Mouse (Mus musculus): ENCODE results near the gene Srrm2. TPM values are rescaled to one million over a fixed set of nuclear protein-coding genes. Genes with fewer than 3 reads are reported as not detected.
A peak's percentile ranks its signal among the peaks of the same experiment; 100 is the strongest.

The Srrm2 gene
- polyA plus RNA-seq, 1 experiment from 2014 or later = 390 TPM

DNA sequence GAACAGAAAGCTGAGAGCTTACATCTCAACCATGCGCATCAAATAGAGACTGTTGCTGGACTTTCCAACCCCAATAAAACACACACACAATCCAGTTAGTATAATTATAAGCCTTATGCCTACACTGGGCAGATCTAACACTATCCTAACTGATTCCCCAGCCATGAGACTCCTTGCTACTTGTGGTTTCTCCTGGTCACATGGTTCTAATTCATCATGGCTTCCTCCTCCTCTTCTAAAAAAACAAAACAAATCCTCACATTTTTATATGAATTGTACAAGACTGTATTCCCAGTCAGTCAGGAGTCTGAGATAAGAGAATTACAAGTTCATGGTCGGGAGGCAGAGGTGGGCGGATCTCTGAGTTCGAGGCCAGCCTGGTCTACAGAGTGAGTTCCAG, 1.4 kb upstream of the Srrm2 start:
- Histone ChIP-seq H3K36me3 (ENCODE audit: control insufficient read depth, insufficient read depth, low read length) (no peaks in the 10 kb centered on the region), H3K4me1 (ENCODE audit: control insufficient read depth, insufficient read depth, low read length) (peaks cover 9% of the 10 kb centered on the region), H3K4me2 (no peak overlapping the region), H3K9ac (ENCODE audit: low read depth, low read length) (no peak overlapping the region), H3K9me3 (replicated peaks; ENCODE audit: control insufficient read depth, low read length) (no peaks in the 10 kb centered on the region), H3K4me3 (ENCODE audit: low read depth, low read length) (no peak overlapping the region), H3K27ac (ENCODE audit: low read depth, low read length) (no peak overlapping the region), H3K27me3 (ENCODE audit: control insufficient read depth, insufficient read depth, low read length) (no peaks in the 10 kb centered on the region)
- ATAC-seq (replicated peaks; ENCODE audit: insufficient number of reproducible peaks, low FRiP score, low TSS enrichment) = no peak
- WGBS (ENCODE audit: insufficient replicate concordance) = 79% methylated on average over 4 of the region's 4 CpGs

DNA sequence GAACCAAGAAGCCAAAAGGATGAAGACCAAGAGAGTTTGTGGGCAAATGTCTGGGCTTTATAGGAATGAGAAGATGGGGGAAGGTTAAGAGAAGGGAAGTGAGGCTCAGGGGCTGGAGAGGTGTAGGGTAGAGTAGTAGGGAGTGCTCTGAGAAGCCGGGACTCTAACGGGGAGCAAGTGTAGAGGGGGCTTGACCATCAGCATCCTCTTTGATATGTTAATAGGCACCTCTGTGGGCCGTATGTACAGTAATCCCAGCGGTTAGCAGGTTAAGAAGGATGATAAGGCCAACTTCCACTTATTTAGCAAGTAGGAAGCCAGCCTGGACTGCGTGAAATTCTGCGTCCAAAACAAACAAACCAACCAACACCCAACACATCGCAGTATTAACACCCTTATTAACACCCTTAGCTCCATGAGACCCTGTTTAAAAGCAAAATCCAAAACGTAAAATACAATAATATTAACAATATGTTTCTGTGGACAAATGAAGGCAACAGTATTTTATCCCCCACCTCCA, 523 bp upstream of the Srrm2 start:
- no peaks in the 10 kb centered on the region for H3K36me3 ChIP-seq (ENCODE audit: control insufficient read depth, insufficient read depth, low read length)
- peak overlapping the region; percentile 86 for H3K4me2 ChIP-seq
- H3K27me3 ChIP-seq (ENCODE audit: control insufficient read depth, insufficient read depth, low read length) = no peaks in the 10 kb centered on the region
- H3K4me1 ChIP-seq (ENCODE audit: control insufficient read depth, insufficient read depth, low read length) = peaks cover 9% of the 10 kb centered on the region
- peak overlapping the region; percentile 48 for H3K4me3 ChIP-seq (ENCODE audit: low read depth, low read length)
- peak overlapping the region; percentile 96 for H3K9ac ChIP-seq (ENCODE audit: low read depth, low read length)
- H3K27ac ChIP-seq (ENCODE audit: low read depth, low read length) = peak overlapping the region; percentile 89; the same call in 1 of the 2 replicates
- no peaks in the 10 kb centered on the region for H3K9me3 ChIP-seq (replicated peaks; ENCODE audit: control insufficient read depth, low read length)
- 13% methylated on average over 8 of the region's 8 CpGs for WGBS (ENCODE audit: insufficient replicate concordance)
- no peak for ATAC-seq (replicated peaks; ENCODE audit: insufficient number of reproducible peaks, low FRiP score, low TSS enrichment)

DNA sequence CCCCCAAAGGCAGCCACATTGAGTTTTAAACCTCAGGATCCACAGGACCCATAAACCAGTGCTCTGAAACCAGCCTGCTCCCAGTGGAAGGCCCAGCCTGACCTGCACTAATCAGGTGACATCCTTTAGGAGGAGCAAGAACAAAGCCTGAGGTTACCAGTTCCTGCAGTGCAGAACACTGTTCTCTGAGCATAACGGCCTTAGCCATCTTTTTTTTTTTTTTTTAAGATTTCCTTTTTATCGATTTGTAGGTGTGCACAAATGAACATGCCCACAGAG, 686 bp downstream of the Srrm2 start:
- H3K4me3 ChIP-seq (ENCODE audit: low read depth, low read length) = peak overlapping the region; percentile 48
- H3K27ac ChIP-seq (ENCODE audit: low read depth, low read length) = peak overlapping the region; percentile 89; the same call in 1 of the 2 replicates
- no peaks in the 10 kb centered on the region for H3K27me3 ChIP-seq (ENCODE audit: control insufficient read depth, insufficient read depth, low read length)
- H3K4me1 ChIP-seq (ENCODE audit: control insufficient read depth, insufficient read depth, low read length) = peaks cover 9% of the 10 kb centered on the region
- 49% methylated on average over 2 of the region's 2 CpGs for WGBS (ENCODE audit: insufficient replicate concordance)
- peak overlapping the region; percentile 96; the same call in 1 of the 2 replicates for H3K9ac ChIP-seq (ENCODE audit: low read depth, low read length)
- H3K9me3 ChIP-seq (replicated peaks; ENCODE audit: control insufficient read depth, low read length) = no peaks in the 10 kb centered on the region
- H3K36me3 ChIP-seq (ENCODE audit: control insufficient read depth, insufficient read depth, low read length) = no peaks in the 10 kb centered on the region
- no peak for ATAC-seq (replicated peaks; ENCODE audit: insufficient number of reproducible peaks, low FRiP score, low TSS enrichment)
- peak overlapping the region; percentile 86 for H3K4me2 ChIP-seq

DNA sequence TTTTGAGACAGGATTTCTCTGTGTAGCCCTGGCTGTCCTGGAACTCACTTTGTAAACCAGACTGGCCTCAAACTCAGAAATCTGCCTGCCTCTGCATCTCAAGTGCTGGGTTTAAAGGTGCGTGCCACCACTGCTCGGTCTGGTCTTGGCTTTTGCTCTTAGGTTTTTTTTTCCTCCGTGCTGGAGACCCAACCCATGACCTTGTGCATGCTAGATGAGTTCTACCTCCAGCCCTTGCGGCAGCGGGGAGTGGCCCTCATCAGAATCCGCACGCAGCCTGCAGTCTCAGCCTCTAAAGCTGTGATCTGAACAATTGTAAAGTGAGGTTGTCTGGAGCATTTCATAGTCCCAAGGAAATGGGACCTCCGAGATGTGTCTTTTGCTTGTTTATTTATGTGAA, 5.0 kb downstream of the Srrm2 start:
- 91% methylated on average over 8 of the region's 8 CpGs for WGBS (ENCODE audit: insufficient replicate concordance)

DNA sequence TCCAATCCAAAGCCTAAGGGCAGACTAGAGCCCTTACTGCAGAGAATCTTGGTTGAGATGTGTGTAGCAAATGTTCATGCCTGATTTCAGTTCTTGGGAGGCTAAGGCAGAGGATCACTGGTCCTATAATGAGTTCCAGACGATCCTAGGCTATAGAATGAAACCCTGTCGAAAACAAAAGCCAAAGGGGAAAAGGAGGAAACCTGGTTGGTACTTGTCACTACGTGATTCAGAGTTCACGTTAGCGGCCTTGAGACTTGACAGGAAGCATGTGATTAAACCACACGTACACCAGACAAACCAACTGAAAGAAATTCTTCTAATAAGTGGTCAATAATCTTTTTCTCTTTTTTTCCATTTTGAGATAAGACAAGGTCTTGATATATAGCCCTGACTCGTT, 7.0 kb downstream of the Srrm2 start:
- no peak overlapping the region for H3K9ac ChIP-seq (ENCODE audit: low read depth, low read length)
- no peaks in the 10 kb centered on the region for H3K36me3 ChIP-seq (ENCODE audit: control insufficient read depth, insufficient read depth, low read length)
- WGBS (ENCODE audit: insufficient replicate concordance) = 68% methylated on average over 7 of the region's 7 CpGs
- no peaks in the 10 kb centered on the region for H3K4me1 ChIP-seq (ENCODE audit: control insufficient read depth, insufficient read depth, low read length)
- H3K4me3 ChIP-seq (ENCODE audit: low read depth, low read length) = no peak overlapping the region
- ATAC-seq (replicated peaks; ENCODE audit: insufficient number of reproducible peaks, low FRiP score, low TSS enrichment) = no peak
- H3K4me2 ChIP-seq = no peak overlapping the region
- H3K27me3 ChIP-seq (ENCODE audit: control insufficient read depth, insufficient read depth, low read length) = no peaks in the 10 kb centered on the region
- no peak overlapping the region for H3K27ac ChIP-seq (ENCODE audit: low read depth, low read length)
- H3K9me3 ChIP-seq (replicated peaks; ENCODE audit: control insufficient read depth, low read length) = no peaks in the 10 kb centered on the region

More for the DNA sequence above, 5.0 kb downstream of the Srrm2 start:
- no peak overlapping the region for H3K4me3 ChIP-seq (ENCODE audit: low read depth, low read length)
- no peak overlapping the region for H3K4me2 ChIP-seq
- no peaks in the 10 kb centered on the region for H3K36me3 ChIP-seq (ENCODE audit: control insufficient read depth, insufficient read depth, low read length)
- no peak overlapping the region for H3K9ac ChIP-seq (ENCODE audit: low read depth, low read length)
- H3K9me3 ChIP-seq (replicated peaks; ENCODE audit: control insufficient read depth, low read length) = no peaks in the 10 kb centered on the region
- ATAC-seq (replicated peaks; ENCODE audit: insufficient number of reproducible peaks, low FRiP score, low TSS enrichment) = no peak
- H3K4me1 ChIP-seq (ENCODE audit: control insufficient read depth, insufficient read depth, low read length) = peaks cover 5% of the 10 kb centered on the region; the same call in 1 of the 2 replicates
- H3K27ac ChIP-seq (ENCODE audit: low read depth, low read length) = no peak overlapping the region
- H3K27me3 ChIP-seq (ENCODE audit: control insufficient read depth, insufficient read depth, low read length) = no peaks in the 10 kb centered on the region

DNA sequence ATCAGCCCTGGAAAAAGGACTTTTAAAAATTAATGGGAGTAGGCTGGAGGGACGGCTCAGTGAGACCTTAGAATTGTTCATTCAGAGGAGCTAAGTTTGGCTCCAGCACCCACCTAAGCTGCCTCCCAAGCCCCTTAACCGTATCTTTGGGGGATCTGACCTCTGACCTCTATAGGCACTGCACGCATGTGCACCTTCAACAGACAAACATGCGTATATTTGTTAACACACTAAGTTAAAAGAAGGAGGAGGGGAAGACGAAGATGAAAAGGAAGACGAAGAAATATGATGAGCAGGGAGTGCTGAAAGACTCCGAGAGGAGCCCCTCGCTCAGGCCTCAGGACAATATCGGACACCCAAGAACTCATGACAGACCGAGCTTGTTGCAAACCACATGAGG, 11.3 kb downstream of the Srrm2 start:
- 92% methylated on average over 10 of the region's 10 CpGs for WGBS (ENCODE audit: insufficient replicate concordance)
- H3K4me1 ChIP-seq (ENCODE audit: control insufficient read depth, insufficient read depth, low read length) = peaks cover 15% of the 10 kb centered on the region
- no peak overlapping the region for H3K4me3 ChIP-seq (ENCODE audit: low read depth, low read length)
- H3K36me3 ChIP-seq (ENCODE audit: control insufficient read depth, insufficient read depth, low read length) = no peaks in the 10 kb centered on the region
- no peaks in the 10 kb centered on the region for H3K9me3 ChIP-seq (replicated peaks; ENCODE audit: control insufficient read depth, low read length)
- no peak for ATAC-seq (replicated peaks; ENCODE audit: insufficient number of reproducible peaks, low FRiP score, low TSS enrichment)
- no peak overlapping the region for H3K9ac ChIP-seq (ENCODE audit: low read depth, low read length)
- H3K27me3 ChIP-seq (ENCODE audit: control insufficient read depth, insufficient read depth, low read length) = no peaks in the 10 kb centered on the region
- no peak overlapping the region for H3K4me2 ChIP-seq
- no peak overlapping the region for H3K27ac ChIP-seq (ENCODE audit: low read depth, low read length)

DNA sequence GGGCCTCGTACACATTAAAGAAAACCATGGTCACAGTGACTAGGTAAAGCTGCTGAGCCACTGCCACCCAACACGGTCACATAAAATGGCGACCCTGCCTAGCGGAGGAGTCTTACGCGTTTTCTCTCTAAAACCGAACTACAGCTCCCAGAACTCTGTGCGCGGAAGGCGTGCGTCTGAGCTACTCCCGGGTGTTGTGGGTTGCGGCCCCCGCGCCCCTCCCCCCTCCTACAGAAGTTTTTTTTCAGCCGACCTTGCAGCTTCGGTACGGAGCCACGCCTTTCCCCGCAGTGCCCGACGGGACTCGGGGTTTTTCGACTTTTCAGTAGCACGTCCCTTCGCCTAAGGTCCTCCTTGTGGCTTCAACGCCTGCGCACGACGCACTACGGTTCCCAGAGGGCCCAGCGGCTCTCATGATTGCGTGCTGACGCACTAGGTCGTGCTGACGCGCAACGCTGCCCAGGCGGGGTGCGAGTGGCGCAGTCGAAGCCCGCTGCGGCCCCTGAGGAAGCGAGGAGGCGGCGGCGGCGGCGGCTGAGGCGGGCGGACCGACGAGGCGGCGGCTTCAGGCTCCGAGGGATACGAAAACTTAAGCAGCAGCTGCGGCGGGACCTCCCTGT, 12.5 kb downstream of the Srrm2 start:
- H3K4me2 ChIP-seq = peak overlapping the region; percentile 88
- no peaks in the 10 kb centered on the region for H3K27me3 ChIP-seq (ENCODE audit: control insufficient read depth, insufficient read depth, low read length)
- peak overlapping the region; percentile 97 for H3K27ac ChIP-seq (ENCODE audit: low read depth, low read length)
- ATAC-seq (replicated peaks; ENCODE audit: insufficient number of reproducible peaks, low FRiP score, low TSS enrichment) = peak; percentile 98
- peak overlapping the region; percentile 98 for H3K9ac ChIP-seq (ENCODE audit: low read depth, low read length)
- under 1% methylated on average over 60 of the region's 60 CpGs for WGBS (ENCODE audit: insufficient replicate concordance)
- peak overlapping the region; percentile 96 for H3K4me3 ChIP-seq (ENCODE audit: low read depth, low read length)
- peaks cover under 1% of the 10 kb centered on the region; the same call in 1 of the 2 replicates for H3K36me3 ChIP-seq (ENCODE audit: control insufficient read depth, insufficient read depth, low read length)
- H3K4me1 ChIP-seq (ENCODE audit: control insufficient read depth, insufficient read depth, low read length) = peaks cover 19% of the 10 kb centered on the region
- H3K9me3 ChIP-seq (replicated peaks; ENCODE audit: control insufficient read depth, low read length) = no peaks in the 10 kb centered on the region

DNA sequence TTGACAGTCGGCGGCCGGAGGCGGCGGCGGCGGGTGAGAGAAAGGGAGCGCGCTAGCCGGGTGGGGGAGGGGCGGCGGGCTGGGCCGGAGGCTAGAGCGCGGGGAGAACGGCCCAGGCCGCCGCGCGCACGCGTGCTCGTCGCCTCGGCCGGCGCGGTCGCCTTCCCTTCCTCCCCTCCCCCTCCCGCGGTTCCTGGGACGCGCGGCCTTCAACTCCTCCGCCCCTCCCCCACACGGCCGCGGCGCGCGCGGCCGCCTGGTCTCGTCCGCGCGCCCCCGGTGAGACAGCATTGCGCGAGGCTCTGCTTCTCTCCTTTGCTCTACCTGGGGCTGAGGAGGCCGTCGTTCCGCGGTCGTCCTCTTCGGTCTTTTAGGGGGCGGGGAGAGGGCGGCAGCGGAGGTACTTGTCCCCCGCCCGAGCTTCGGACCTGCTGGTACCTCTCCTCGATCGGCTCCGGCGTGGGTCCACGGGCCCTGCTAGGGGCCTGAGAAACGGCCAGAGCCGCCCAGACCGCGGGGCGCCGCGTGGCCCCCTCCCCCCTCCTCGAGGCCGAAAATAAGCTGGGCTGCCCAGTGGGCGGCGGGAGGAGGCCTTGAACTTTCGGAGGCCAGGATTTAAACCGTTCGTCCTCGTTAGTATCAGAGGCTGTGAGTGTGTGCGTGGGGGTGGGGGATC, 13.2 kb downstream of the Srrm2 start:
- under 1% methylated on average over 43 of the region's 83 CpGs for WGBS (ENCODE audit: insufficient replicate concordance)
- ATAC-seq (replicated peaks; ENCODE audit: insufficient number of reproducible peaks, low FRiP score, low TSS enrichment) = peak; percentile 78
- no peaks in the 10 kb centered on the region for H3K9me3 ChIP-seq (replicated peaks; ENCODE audit: control insufficient read depth, low read length)
- no peaks in the 10 kb centered on the region for H3K27me3 ChIP-seq (ENCODE audit: control insufficient read depth, insufficient read depth, low read length)
- H3K4me3 ChIP-seq (ENCODE audit: low read depth, low read length) = peak overlapping the region; percentile 96
- peak overlapping the region; percentile 97 for H3K27ac ChIP-seq (ENCODE audit: low read depth, low read length)
- peaks cover 19% of the 10 kb centered on the region for H3K4me1 ChIP-seq (ENCODE audit: control insufficient read depth, insufficient read depth, low read length)
- H3K9ac ChIP-seq (ENCODE audit: low read depth, low read length) = peak overlapping the region; percentile 98
- peaks cover 7% of the 10 kb centered on the region for H3K36me3 ChIP-seq (ENCODE audit: control insufficient read depth, insufficient read depth, low read length)
- H3K4me2 ChIP-seq = peak overlapping the region; percentile 88

Measured in heart, embryonic 11.5 days (tissue).